Mouse (Mus musculus) left cerebral cortex, adult 18-20 months (tissue): ENCODE results near the gene Extl1. TPM values are rescaled to one million over a fixed set of nuclear protein-coding genes. Genes with fewer than 3 reads are reported as not detected.
A peak's percentile ranks its signal among the peaks of the same experiment; 100 is the strongest.

Experiments used
- DNase-seq, 2 experiments: peaks; one replicate each; pipeline ENCODE4 v3.0.0; 2021 to 2022; ENCODE audit warnings: low spot score in 2 of 2, mixed read lengths in 1 of 2
- total RNA-seq, 2 experiments: library from RNA; stranded (reverse); gene quantifications; 2 replicates each; pipeline ENCODE4 v1.2.3; 2021

Extl1 gene
- total RNA-seq, 2 experiments from 2014 or later: 44.0 to 45.4 TPM

GRCm38 (mm10) chr4:134314876-134315275, 68.8 kb downstream of the Extl1 start, which contains the start of gene Trim63:
Gene Trim63 (plus strand): TSS chr4:134315120.
- DNase-seq: no peak

GRCm38 (mm10) chr4:134314081-134314655, 69.5 kb downstream of the Extl1 start:
- no peak for DNase-seq

GRCm38 (mm10) chr4:134312901-134313300, 70.7 kb downstream of the Extl1 start:
- no peak for DNase-seq

- DNase-seq: no peak
Measured at GRCm38 (mm10) chr4:134312341-134312740, 71.3 kb downstream of the Extl1 start.

GRCm38 (mm10) chr4:134311784-134312183, 71.9 kb downstream of the Extl1 start:
- no peak for DNase-seq

GRCm38 (mm10) chr4:134310656-134311055, 73.0 kb downstream of the Extl1 start:
- DNase-seq: no peak

GRCm38 (mm10) chr4:134310106-134310505, 73.5 kb downstream of the Extl1 start:
- no peak for DNase-seq

GRCm38 (mm10) chr4:134307367-134308072, 76.1 kb downstream of the Extl1 start:
- peak; percentile 38 to 54 for DNase-seq

- DNase-seq: no peak
Measured at GRCm38 (mm10) chr4:134306963-134307362, 76.7 kb downstream of the Extl1 start.

Other genes with a start within 250 kb of the Extl1 start
- 10 to 100 TPM; 17.1 to 17.6 TPM for gene Cep85, start 196.7 kb downstream of the Extl1 start, total RNA-seq
- not detected for gene Gm7534, start 180.8 kb downstream of the Extl1 start, total RNA-seq
- gene Catsper4, start 156.5 kb downstream of the Extl1 start, total RNA-seq: not detected
- gene Cnksr1, start 145.5 kb downstream of the Extl1 start, total RNA-seq: under 1 TPM; 0.54 to 0.81 TPM
- not detected for gene E130218I03Rik, start 140.2 kb downstream of the Extl1 start, total RNA-seq
- gene Zfp593, start 138.3 kb downstream of the Extl1 start, total RNA-seq: 10 to 100 TPM; 11.6 to 12.2 TPM
- not detected for gene Gm30191, start 136.9 kb downstream of the Extl1 start, total RNA-seq
- 1 to 10 TPM; 2.2 to 3.8 TPM for gene Grrp1, start 129.7 kb downstream of the Extl1 start, total RNA-seq
- gene Pdik1l, start 96.0 kb downstream of the Extl1 start, total RNA-seq: 10 to 100 TPM; 18.7 to 24.4 TPM
- under 1 TPM; 0.30 to 0.35 TPM for gene Trim63, start 68.7 kb downstream of the Extl1 start, total RNA-seq
- gene Slc30a2, start 40.7 kb downstream of the Extl1 start, total RNA-seq: under 1 TPM in 1 of 2 experiments, not detected in 1; 0.40 TPM
- 1 to 10 TPM; 4.8 to 7.4 TPM for gene Pafah2, start 12.5 kb upstream of the Extl1 start, total RNA-seq
- gene Stmn1, start 84.5 kb upstream of the Extl1 start, total RNA-seq: 1,000 to 10,000 TPM; 1,034 to 1,073 TPM
- gene Paqr7, start 112.8 kb upstream of the Extl1 start, total RNA-seq: 10 to 100 TPM; 63.5 to 70.1 TPM
- under 1 TPM in 1 of 2 experiments, not detected in 1; 0.54 TPM for gene Aunip, start 127.1 kb upstream of the Extl1 start, total RNA-seq
- 10 to 100 TPM; 65.3 to 66.0 TPM for gene Mtfr1l, start 151.5 kb upstream of the Extl1 start, total RNA-seq
- gene Selenon, start 168.3 kb upstream of the Extl1 start, total RNA-seq: 10 to 100 TPM; 23.1 to 25.7 TPM